Mouse (Mus musculus) CD4-positive, CD25-positive, alpha-beta regulatory T cell, adult 4 months (primary cell): ENCODE data around the gene Terb2. TPM values are rescaled to one million over a fixed set of nuclear protein-coding genes. Genes with fewer than 3 reads are reported as not detected.
A peak's percentile ranks its signal among the peaks of the same experiment; 100 is the strongest.

ENCODE experiments used
- ATAC-seq: one replicate; pipeline ENCODE4 v1.8.0; 2017
- polyA plus RNA-seq, 2 experiments: library from polyadenylated mRNA; unstranded; fragments of 100-300 nt; shearing (Covaris generic); gene quantifications; one replicate each; pipeline ENCODE4 v1.2.1; 2017

Terb2 gene
- not detected for polyA plus RNA-seq

GRCm38 (mm10) chr2:122186106-122186505 is at the start of gene Terb2, which contains the start of gene Patl2:
Gene Terb2 (plus strand): TSS chr2:122186272.
Gene Patl2 (minus strand): TSS chr2:122186189.
- ATAC-seq: no peak

GRCm38 (mm10) chr2:122137839-122138465 is 48.1 kb upstream of the Terb2 start:
- peak; percentile 75 for ATAC-seq

GRCm38 (mm10) chr2:122140815-122141214 is 45.3 kb upstream of the Terb2 start:
- no peak for ATAC-seq

DNA sequence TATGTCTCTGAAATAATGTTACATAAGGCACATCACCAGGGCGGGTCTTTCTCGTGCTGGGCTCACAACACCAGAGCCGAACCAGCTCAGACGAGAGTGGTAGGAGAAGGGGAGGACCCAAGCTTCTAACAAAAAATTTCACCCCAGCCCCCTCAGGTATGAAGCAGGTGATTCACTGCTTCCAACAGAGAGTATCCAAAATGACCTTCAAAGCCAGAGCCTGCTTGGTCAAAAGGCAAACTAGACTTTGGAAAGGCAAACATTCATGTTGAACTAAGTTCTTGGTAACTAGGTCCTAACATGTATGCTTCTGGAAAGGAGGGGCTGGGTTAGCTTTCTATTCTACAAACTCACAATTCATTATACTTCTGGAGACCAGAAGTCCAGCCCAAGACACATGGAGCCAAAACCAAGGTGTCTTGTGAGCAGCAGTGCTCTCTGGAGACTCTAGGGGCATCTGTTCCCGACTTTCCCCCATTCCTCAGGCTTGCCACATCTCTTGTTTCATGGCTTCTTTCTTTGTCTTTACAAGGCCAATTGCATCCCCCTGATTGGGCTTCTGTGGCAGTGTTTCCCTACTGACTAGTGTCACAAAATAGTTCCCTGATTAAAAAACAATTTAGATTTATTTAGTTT is 44.6 kb upstream of the Terb2 start:
- ATAC-seq: no peak

DNA sequence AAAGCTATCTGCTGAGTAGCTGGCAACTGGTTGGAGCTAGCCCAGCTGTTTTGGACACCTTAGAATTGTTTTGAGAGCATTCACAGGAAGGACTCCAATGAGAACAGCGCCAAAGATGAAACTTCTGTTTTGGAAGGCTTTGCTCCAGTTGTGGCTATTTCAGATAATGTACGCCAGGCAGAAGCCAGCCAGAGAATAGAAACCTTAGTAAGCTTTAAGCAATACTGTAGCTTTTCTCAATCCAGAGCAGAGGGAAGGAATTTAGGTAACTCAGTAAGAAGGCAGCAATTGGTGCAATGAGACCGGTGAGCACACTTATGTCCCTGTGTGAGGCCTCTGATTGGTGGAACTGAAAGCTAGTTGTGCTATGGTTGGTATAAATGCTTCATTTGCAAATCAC is 43.0 kb upstream of the Terb2 start:
- no peak for ATAC-seq

DNA sequence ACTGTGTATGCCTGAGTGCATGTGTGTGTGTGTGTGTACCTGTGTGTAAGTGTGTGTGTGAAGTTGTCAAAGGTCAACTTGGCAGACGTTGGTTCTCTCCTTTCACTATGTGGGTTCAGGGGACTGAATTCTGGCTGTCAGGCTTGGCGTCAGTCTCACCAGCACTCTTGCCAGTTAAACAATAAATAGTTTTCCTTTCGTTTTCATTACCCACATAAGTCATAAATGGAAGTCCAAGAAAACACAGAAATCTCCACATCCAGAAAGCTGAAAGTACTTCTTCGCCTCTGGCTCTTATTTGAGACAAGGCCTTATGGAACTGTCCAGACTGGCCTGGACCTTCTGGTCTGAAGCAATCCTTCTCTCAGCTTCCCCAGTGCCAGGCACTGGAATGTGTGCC is 40.3 kb upstream of the Terb2 start:
- ATAC-seq: peak; percentile 25

DNA sequence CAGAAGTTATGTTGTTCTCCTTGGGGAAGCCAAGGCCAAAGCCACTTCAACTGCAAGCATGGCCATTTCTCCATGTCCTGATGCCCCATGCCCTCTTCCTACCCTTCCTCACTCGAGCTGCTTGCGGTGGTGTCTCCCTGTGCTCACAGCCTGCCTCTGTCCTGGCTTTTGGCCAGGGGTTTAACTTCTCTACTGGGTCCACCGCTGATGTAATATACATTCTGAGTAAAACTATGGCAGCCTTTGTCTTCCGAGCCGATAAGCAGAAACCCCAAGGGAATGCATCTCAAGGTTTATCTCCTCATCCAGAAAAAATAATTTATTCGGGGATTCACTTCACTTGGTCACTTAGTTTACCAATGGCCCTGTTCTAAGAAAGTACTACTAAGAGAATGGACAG is 39.4 kb upstream of the Terb2 start:
- no peak for ATAC-seq

DNA sequence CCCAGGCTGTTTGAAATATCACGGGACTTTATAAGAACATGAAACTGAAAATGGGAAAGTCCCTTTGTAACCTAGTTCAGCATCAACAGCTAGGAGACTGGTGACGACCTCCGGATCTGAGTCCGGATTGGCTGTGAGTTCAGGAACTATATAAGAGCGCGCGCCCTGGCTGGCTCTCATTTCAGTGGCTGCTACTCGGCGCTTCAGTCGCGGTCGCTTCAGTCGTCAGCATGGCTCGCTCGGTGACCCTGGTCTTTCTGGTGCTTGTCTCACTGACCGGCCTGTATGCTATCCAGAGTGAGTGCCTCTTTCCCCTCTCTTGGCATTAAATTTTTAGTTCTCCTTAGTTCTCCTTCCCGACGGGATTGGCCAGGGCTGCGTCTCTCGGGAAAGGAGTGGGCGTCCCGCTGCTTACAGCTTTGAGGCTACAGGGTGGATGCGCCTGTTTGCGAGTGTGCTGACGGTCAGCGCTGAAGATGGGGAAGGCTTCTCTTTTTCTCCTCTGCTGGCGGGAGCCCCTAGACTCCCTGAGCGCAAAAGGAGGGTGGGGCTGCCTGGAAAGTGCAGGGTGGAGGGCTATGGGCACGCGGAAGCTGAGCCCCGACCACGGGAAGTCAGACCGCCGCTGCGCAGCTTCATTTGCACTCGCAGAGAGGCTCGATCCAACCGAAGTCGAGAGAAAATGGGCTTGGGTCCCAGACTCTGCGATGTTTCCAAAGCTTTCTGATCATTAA is 38.4 kb upstream of the Terb2 start, which contains the start of gene B2m:
Gene B2m, plus strand, starts transcription at position 179 of the 734 bp plus-strand sequence.
- ATAC-seq: peak; percentile 84

GRCm38 (mm10) chr2:122148242-122148917 is 37.7 kb upstream of the Terb2 start:
- peak; percentile 50 for ATAC-seq

- ATAC-seq: no peak
These were observed 36.8 kb upstream of the Terb2 start for GRCm38 (mm10) chr2:122149316-122149715.

DNA sequence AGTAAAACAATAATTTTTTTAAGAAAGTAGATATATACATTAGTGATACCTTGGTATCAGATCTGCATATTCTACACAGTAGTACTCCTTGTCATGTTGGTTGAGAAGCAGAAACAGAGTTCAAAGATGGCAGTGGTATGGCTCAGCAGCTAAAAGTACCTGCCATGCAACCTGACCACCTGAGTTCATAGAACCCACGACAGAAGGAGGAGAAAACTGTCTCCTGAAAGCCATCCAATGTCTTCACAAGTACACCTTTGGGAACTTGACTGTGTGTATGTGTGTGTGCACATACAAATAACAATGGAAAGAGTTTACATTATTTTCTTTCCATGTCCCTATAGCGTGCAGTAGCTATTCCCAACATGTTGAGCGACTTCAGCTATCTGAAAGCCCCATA is 36.4 kb upstream of the Terb2 start:
- ATAC-seq: no peak

DNA sequence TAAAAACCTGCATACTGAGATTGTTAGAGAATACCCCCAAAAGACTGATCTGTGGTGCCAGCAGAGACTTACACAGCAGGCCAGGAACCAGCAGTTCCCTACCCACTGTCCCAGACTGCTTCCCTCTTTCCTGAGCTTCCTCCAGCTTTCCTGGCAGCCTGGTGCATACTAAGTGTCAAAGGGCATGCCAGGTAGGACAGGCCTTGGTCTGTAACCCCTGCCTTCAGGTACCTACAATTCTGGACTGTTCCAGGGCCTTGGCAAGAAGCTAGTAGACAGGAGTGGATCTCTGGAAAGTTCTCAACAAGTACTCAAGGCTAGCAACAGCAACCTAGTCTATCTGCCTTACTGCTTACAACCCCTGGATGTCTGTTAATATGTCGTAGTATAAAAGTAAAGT is 34.9 kb upstream of the Terb2 start:
- no peak for ATAC-seq

- no peak for ATAC-seq
These were observed 33.2 kb upstream of the Terb2 start for GRCm38 (mm10) chr2:122152850-122153249.

DNA sequence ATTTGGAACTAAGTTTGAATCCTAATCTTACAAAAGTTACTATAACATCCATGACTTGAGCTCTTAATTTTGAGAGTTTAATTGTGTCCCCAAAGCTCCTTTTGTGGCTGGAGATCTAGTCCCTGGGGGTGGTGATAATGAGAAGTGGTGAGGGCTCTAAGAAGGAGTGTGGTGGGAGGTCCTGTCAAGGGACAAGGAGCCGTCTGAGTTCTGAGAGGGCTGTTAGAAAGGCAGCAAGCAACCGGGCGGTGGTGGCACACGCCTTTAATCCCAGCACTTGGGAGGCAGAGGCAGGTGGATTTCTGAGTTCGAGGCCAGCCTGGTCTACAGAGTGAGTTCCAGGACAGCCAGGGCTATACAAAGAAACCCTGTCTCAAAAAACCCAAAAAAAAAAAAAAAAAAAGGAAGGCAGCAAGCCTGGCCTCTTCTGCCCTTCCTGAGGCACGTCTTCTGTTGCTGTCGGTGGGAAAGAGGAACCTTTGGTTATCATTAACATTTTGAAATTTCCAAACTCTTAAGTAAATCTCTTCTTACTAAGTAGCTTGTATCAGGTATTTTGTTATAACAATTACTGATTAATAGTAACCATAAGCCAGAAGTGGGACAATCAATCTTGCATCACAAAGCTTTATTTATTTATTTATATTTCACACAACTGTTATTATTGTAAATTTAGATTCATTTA is 32.2 kb upstream of the Terb2 start:
- no peak for ATAC-seq

- ATAC-seq: no peak
These were observed 31.6 kb upstream of the Terb2 start for GRCm38 (mm10) chr2:122154479-122154878.

DNA sequence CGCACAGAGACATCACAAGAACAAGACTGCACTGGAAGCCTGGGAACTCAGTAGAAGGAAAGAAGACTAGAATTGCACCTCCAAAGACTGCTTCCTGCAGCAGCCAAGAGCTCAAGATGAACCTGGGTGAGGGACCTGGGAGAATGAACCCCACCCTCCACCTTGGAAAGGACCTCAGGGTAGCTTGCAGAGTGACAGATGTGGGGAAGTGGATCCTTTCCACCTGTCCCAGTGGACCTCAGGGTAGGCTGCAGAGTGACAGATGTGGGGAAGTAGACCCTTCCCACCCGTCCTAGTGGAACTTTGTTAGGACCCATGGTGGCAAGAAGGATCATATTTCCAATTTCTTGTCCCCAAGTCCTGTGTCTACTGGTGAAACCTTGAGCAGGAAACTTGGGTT is 30.8 kb upstream of the Terb2 start:
- ATAC-seq: peak; percentile 1

- ATAC-seq: peak; percentile 7
These were observed 29.9 kb upstream of the Terb2 start for GRCm38 (mm10) chr2:122156051-122156700.

DNA sequence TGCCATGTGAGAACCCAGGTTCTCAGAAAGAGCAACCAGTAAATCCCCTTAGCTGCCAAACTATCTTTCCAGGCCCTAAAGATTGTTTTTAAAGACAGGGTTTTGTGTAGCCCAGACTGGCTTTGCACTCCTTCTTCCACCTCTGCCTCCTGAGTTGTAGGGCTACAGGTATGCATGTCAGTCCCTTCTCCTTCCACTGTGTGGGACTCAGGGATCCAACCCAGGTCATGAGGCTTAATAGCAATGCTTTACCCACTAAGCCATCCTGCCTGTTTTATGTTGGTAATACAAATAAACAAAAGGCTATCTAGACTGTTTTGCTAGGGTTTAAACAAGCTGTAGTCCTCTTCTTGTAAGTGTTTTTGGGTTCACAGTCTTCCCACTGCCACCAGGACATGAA is 28.5 kb upstream of the Terb2 start:
- ATAC-seq: no peak

DNA sequence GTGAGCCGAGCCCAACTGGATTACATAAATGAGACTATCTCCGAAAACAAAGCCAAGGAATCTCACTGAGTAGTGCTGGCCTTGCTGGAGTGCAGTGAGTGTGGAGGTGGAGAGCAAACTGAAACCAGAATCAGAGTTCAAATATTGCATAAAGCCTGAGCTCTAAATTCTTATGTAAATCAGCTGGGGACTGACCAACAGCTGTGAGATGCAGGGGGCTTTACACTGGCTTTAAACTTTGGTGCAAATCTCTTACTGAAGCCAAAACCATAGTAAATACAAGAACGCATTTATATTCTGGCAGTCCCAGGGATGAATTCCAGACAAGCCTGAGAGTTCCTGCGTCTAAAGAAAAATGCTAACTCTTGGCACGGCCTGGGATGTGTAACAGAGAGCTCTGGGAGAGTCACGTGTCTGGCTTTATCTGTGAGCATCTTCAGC is 27.7 kb upstream of the Terb2 start:
- ATAC-seq: no peak

GRCm38 (mm10) chr2:122159667-122160066 is 26.4 kb upstream of the Terb2 start:
- ATAC-seq: no peak

DNA sequence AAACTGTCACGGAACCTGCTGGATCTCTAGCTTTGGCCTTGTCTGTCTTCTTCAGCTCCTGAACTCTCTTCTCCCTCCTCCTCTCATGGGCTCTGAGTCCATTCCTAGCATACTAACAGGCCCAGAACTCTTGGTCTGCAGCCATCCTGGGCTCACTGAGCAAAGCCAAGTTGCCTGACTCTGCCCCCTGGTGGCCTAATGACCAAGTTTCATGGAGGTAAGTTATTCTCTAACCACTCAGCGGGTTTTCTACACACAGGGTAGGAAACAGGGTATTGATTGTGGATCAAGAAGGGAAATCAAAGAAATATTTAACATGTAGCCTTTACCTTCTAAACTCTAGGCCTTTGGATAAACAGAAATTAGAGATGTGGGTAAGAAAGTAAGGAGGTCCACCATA is 25.4 kb upstream of the Terb2 start, which contains the start of gene Trim69:
Gene Trim69, plus strand, starts transcription at position 21 of the 400 bp plus-strand sequence.
- peak; percentile 56 for ATAC-seq

- peak; percentile 23 for ATAC-seq
These were observed 24.5 kb upstream of the Terb2 start for GRCm38 (mm10) chr2:122161542-122161941.
